Mouse (Mus musculus): ENCODE results near the gene Gm14692. TPM values are rescaled to one million over a fixed set of nuclear protein-coding genes. Genes with fewer than 3 reads are reported as not detected.
"Not testable (repeated sequence)": the region's sequence is repeated elsewhere in the genome, so short reads cannot be mapped to it uniquely, and the experiment has no call there.

Gm14692 gene
- polyA plus RNA-seq (2016; fragmentation: Nextera tagmentation; extraction: Ambion mirVana), result not detected in 2 replicates

DNA sequence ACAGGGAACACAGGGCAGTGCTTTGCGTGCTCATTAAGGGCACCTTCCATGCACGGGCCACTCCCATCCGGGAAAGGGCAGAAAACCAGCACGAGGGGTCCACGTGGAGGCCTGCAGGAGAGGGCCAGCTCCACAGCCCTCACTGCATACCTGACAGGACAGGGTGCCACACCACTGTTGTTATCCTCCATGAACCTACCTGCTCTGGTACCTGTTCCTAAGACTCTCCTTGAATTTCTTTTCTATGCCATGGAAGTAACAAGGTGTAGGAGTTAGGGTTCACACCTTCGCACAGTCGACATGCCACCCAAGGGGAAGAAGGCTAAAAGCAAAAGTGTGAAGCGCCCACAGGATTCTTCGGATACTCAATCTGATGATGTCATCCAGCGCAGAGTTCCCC lies at the start of gene Gm14692:
Gene Gm14692, plus strand, starts transcription at position 301 of the 400 bp plus-strand sequence.
- not testable (repeated sequence) for H3K27me3 ChIP-seq (ENCODE audit: low read depth, poor library complexity, severe bottlenecking); DNase-seq (ENCODE audit: low spot score); H3K27ac ChIP-seq (replicated peaks); H3K9me3 ChIP-seq (replicated peaks); H3K4me1 ChIP-seq; H3K36me3 ChIP-seq; H3K4me3 ChIP-seq
- 83% methylated on average over 5 of the region's 10 CpGs for WGBS

DNA sequence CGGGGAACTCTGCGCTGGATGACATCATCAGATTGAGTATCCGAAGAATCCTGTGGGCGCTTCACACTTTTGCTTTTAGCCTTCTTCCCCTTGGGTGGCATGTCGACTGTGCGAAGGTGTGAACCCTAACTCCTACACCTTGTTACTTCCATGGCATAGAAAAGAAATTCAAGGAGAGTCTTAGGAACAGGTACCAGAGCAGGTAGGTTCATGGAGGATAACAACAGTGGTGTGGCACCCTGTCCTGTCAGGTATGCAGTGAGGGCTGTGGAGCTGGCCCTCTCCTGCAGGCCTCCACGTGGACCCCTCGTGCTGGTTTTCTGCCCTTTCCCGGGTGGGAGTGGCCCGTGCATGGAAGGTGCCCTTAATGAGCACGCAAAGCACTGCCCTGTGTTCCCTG lies 2.0 kb upstream of the Gm14692 start, which contains the start of gene Gm1140:
Gene Gm1140, minus strand, starts transcription at position 101 of the 400 bp plus-strand sequence.
- not testable (repeated sequence) for H3K27ac ChIP-seq (replicated peaks); H3K36me3 ChIP-seq; H3K4me1 ChIP-seq; H3K27me3 ChIP-seq (ENCODE audit: low read depth, poor library complexity, severe bottlenecking); DNase-seq (ENCODE audit: low spot score); H3K9me3 ChIP-seq (replicated peaks); H3K4me3 ChIP-seq
- WGBS, result 93% methylated on average over 3 of the region's 11 CpGs

Other genes starting within 250 kb of the Gm14692 start
- not detected in 2 replicates for gene Gm1140, start 2.1 kb upstream of the Gm14692 start, polyA plus RNA-seq (2016; fragmentation: Nextera tagmentation; extraction: Ambion mirVana)
- not detected in 2 replicates for gene 4933436I01Rik, start 225.8 kb downstream of the Gm14692 start, polyA plus RNA-seq (2016; fragmentation: Nextera tagmentation; extraction: Ambion mirVana)

Measured in midbrain, embryonic 10.5 days (tissue).